Mouse (Mus musculus): ENCODE data around the gene Poldip2. TPM values are rescaled to one million over a fixed set of nuclear protein-coding genes. Genes with fewer than 3 reads are reported as not detected.

The Poldip2 gene
- polyA plus RNA-seq, 1 experiment from 2014 or later, result 189 TPM

GRCm38 (mm10) chr11:78505430-78505829, 6.6 kb upstream of the Poldip2 start:
- H3K4me2 ChIP-seq, result no peak overlapping the region
- H3K36me3 ChIP-seq, result peaks cover 20% of the 10 kb centered on the region
- H3K9ac ChIP-seq, result no peak overlapping the region
- H3K27ac ChIP-seq (replicated peaks), result no peak overlapping the region
- 0 out of 2 replicates have a peak, but pooled peaks cover 3% of the 10 kb centered on the region for H3K27me3 ChIP-seq
- 91% methylated on average over 3 of the region's 3 CpGs for WGBS
- H3K9me3 ChIP-seq, result no peaks in the 10 kb centered on the region
- no peak overlapping the region for H3K4me3 ChIP-seq
- no peaks in the 10 kb centered on the region for H3K4me1 ChIP-seq (replicated peaks)
- no peak for ATAC-seq (ENCODE audit: low FRiP score, low read depth)

GRCm38 (mm10) chr11:78509148-78509547, 2.8 kb upstream of the Poldip2 start:
- no peak for ATAC-seq (ENCODE audit: low FRiP score, low read depth)
- Histone ChIP-seq H3K27ac (replicated peaks) (no peak overlapping the region), H3K4me1 (replicated peaks) (peaks cover 22% of the 10 kb centered on the region), H3K4me2 (no peak overlapping the region), H3K36me3 (peaks cover 23% of the 10 kb centered on the region), H3K27me3 (no peaks in the 10 kb centered on the region), H3K9ac (no peak overlapping the region), H3K9me3 (no peaks in the 10 kb centered on the region), H3K4me3 (no peak overlapping the region)
- 82% methylated on average over 5 of the region's 5 CpGs for WGBS

GRCm38 (mm10) chr11:78513106-78513790, 1.3 kb downstream of the Poldip2 start:
- Histone ChIP-seq H3K4me2 (peak overlapping the region; percentile 82), H3K36me3 (peaks cover 38% of the 10 kb centered on the region), H3K27me3 (no peaks in the 10 kb centered on the region), H3K9me3 (no peaks in the 10 kb centered on the region), H3K27ac (replicated peaks) (no peak overlapping the region), H3K4me1 (replicated peaks) (peaks cover 22% of the 10 kb centered on the region), H3K9ac (peak overlapping the region; percentile 91), H3K4me3 (peak overlapping the region; percentile 74)
- no peak for ATAC-seq (ENCODE audit: low FRiP score, low read depth)
- WGBS, result 84% methylated on average over 3 of the region's 3 CpGs

- Histone ChIP-seq H3K9me3 (no peaks in the 10 kb centered on the region), H3K36me3 (peaks cover 59% of the 10 kb centered on the region)
Measured at GRCm38 (mm10) chr11:78515549-78516325, 3.7 kb downstream of the Poldip2 start.

GRCm38 (mm10) chr11:78518931-78519330, 6.9 kb downstream of the Poldip2 start:
- Histone ChIP-seq H3K9ac (no peak overlapping the region), H3K4me1 (replicated peaks) (0 out of 2 replicates have a peak, but pooled peaks cover under 1% of the 10 kb centered on the region), H3K27ac (replicated peaks) (no peak overlapping the region), H3K9me3 (no peaks in the 10 kb centered on the region), H3K4me3 (no peak overlapping the region), H3K27me3 (no peaks in the 10 kb centered on the region), H3K36me3 (peaks cover 90% of the 10 kb centered on the region), H3K4me2 (no peak overlapping the region)
- no peak for ATAC-seq (ENCODE audit: low FRiP score, low read depth)
- 86% methylated on average over 10 of the region's 10 CpGs for WGBS

More at GRCm38 (mm10) chr11:78515549-78516325, 3.7 kb downstream of the Poldip2 start:
- Histone ChIP-seq H3K4me3 (no peak overlapping the region), H3K9ac (no peak overlapping the region), H3K27ac (replicated peaks) (no peak overlapping the region), H3K27me3 (no peaks in the 10 kb centered on the region), H3K4me2 (no peak overlapping the region), H3K4me1 (replicated peaks) (peaks cover 21% of the 10 kb centered on the region)
- WGBS, result 54% methylated on average over 2 of the region's 2 CpGs
- no peak for ATAC-seq (ENCODE audit: low FRiP score, low read depth)

- peaks cover 92% of the 10 kb centered on the region for H3K36me3 ChIP-seq
- no peak overlapping the region for H3K4me3 ChIP-seq
- H3K9ac ChIP-seq, result no peak overlapping the region
- H3K4me2 ChIP-seq, result no peak overlapping the region
- no peak for ATAC-seq (ENCODE audit: low FRiP score, low read depth)
- no peak overlapping the region for H3K27ac ChIP-seq (replicated peaks)
- H3K4me1 ChIP-seq (replicated peaks), result no peaks in the 10 kb centered on the region
- no peaks in the 10 kb centered on the region for H3K27me3 ChIP-seq
- no peaks in the 10 kb centered on the region for H3K9me3 ChIP-seq
- WGBS, result 86% methylated on average over 3 of the region's 3 CpGs
Measured at GRCm38 (mm10) chr11:78521880-78522279, 9.9 kb downstream of the Poldip2 start.

- H3K9ac ChIP-seq, result no peak overlapping the region
- 86% methylated on average over 1 of the region's 1 CpGs for WGBS
- no peak overlapping the region for H3K4me2 ChIP-seq
- no peaks in the 10 kb centered on the region for H3K4me1 ChIP-seq (replicated peaks)
- no peaks in the 10 kb centered on the region for H3K9me3 ChIP-seq
- no peak overlapping the region for H3K4me3 ChIP-seq
- H3K27me3 ChIP-seq, result no peaks in the 10 kb centered on the region
- peaks cover 96% of the 10 kb centered on the region for H3K36me3 ChIP-seq
- H3K27ac ChIP-seq (replicated peaks), result 0 out of 2 replicates have a peak overlapping the region, but pooled peaks have one; percentile 20
- no peak for ATAC-seq (ENCODE audit: low FRiP score, low read depth)
Measured at GRCm38 (mm10) chr11:78522481-78522997, 10.5 kb downstream of the Poldip2 start.

GRCm38 (mm10) chr11:78523241-78523955, 11.4 kb downstream of the Poldip2 start:
- Histone ChIP-seq H3K36me3 (peaks cover 95% of the 10 kb centered on the region), H3K9ac (no peak overlapping the region), H3K4me2 (no peak overlapping the region), H3K4me3 (no peak overlapping the region), H3K9me3 (no peaks in the 10 kb centered on the region), H3K27me3 (no peaks in the 10 kb centered on the region), H3K27ac (replicated peaks) (0 out of 2 replicates have a peak overlapping the region, but pooled peaks have one; percentile 20), H3K4me1 (replicated peaks) (no peaks in the 10 kb centered on the region)
- 65% methylated on average over 9 of the region's 9 CpGs for WGBS
- no peak for ATAC-seq (ENCODE audit: low FRiP score, low read depth)

GRCm38 (mm10) chr11:78524838-78525237, 12.8 kb downstream of the Poldip2 start:
- no peak for ATAC-seq (ENCODE audit: low FRiP score, low read depth)

GRCm38 (mm10) chr11:78528714-78529113, 16.7 kb downstream of the Poldip2 start:
- 85% methylated on average over 9 of the region's 9 CpGs for WGBS
- ATAC-seq (ENCODE audit: low FRiP score, low read depth), result no peak
- peaks cover 53% of the 10 kb centered on the region for H3K36me3 ChIP-seq

More at GRCm38 (mm10) chr11:78524838-78525237, 12.8 kb downstream of the Poldip2 start:
- peaks cover 89% of the 10 kb centered on the region for H3K36me3 ChIP-seq
- 0 out of 2 replicates have a peak overlapping the region, but pooled peaks have one; percentile 20 for H3K27ac ChIP-seq (replicated peaks)
- H3K4me2 ChIP-seq, result no peak overlapping the region
- WGBS, result 61% methylated on average over 2 of the region's 2 CpGs
- no peaks in the 10 kb centered on the region for H3K4me1 ChIP-seq (replicated peaks)
- no peak overlapping the region for H3K4me3 ChIP-seq
- no peak overlapping the region for H3K9ac ChIP-seq
- no peaks in the 10 kb centered on the region for H3K9me3 ChIP-seq
- no peaks in the 10 kb centered on the region for H3K27me3 ChIP-seq

GRCm38 (mm10) chr11:78530001-78530400, 18.0 kb downstream of the Poldip2 start:
- Histone ChIP-seq H3K9me3 (no peaks in the 10 kb centered on the region), H3K4me1 (replicated peaks) (peaks cover 9% of the 10 kb centered on the region), H3K27me3 (no peaks in the 10 kb centered on the region), H3K4me2 (no peak overlapping the region), H3K36me3 (peaks cover 41% of the 10 kb centered on the region), H3K27ac (replicated peaks) (0 out of 2 replicates have a peak overlapping the region, but pooled peaks have one; percentile 37), H3K4me3 (no peak overlapping the region), H3K9ac (no peak overlapping the region)
- ATAC-seq (ENCODE audit: low FRiP score, low read depth), result no peak
- WGBS, result 95% methylated on average over 12 of the region's 12 CpGs

More at GRCm38 (mm10) chr11:78528714-78529113, 16.7 kb downstream of the Poldip2 start:
- Histone ChIP-seq H3K4me1 (replicated peaks) (no peaks in the 10 kb centered on the region; the same call in 1 of the 2 replicates), H3K27ac (replicated peaks) (no peak overlapping the region), H3K9ac (no peak overlapping the region), H3K9me3 (no peaks in the 10 kb centered on the region), H3K27me3 (no peaks in the 10 kb centered on the region), H3K4me3 (no peak overlapping the region), H3K4me2 (no peak overlapping the region)
